Mouse (Mus musculus): ENCODE measurements around the gene Ipo9. TPM values are rescaled to one million over a fixed set of nuclear protein-coding genes. Genes with fewer than 3 reads are reported as not detected.

The Ipo9 gene
- polyA plus RNA-seq, 1 experiment from 2014 or later = 21.4 TPM

- Histone ChIP-seq H3K4me1 (replicated peaks; ENCODE audit: control insufficient read depth, insufficient read depth, low read length) (peaks cover 2% of the 10 kb centered on the region; the same call in 1 of the 2 replicates), H3K9ac (ENCODE audit: low read depth, low read length) (no peak overlapping the region), H3K27me3 (replicated peaks; ENCODE audit: control insufficient read depth, insufficient read depth, low read length) (no peaks in the 10 kb centered on the region), H3K27ac (ENCODE audit: low read depth, low read length) (no peak overlapping the region), H3K36me3 (ENCODE audit: control insufficient read depth, insufficient read depth) (no peaks in the 10 kb centered on the region), H3K4me3 (ENCODE audit: low read depth, low read length) (no peak overlapping the region), H3K9me3 (ENCODE audit: control insufficient read depth) (no peaks in the 10 kb centered on the region), H3K4me2 (replicated peaks; ENCODE audit: low read depth) (no peak overlapping the region)
- 65% methylated on average over 8 of the region's 8 CpGs for WGBS
- TF ChIP-seq CTCF (IDR thresholded peaks at IDR 0.05; ENCODE audit: low read depth) = no peak
- ATAC-seq = no peak
These were observed 88.4 kb downstream of the Ipo9 start for GRCm38 (mm10) chr1:135341947-135342346.

Small RNAs within 50 kb of the gene (microRNA-seq; reads per million reads assigned to microRNA genes)
- gene Mir1231 = not detected

Other genes starting within 250 kb of the Ipo9 start
- 159 and 164 TPM in 2 replicates for gene Elf3, start 171.9 kb downstream of the Ipo9 start, polyA plus RNA-seq (2015; fragmentation: Nextera tagmentation; extraction: Ambion mirVana)
- gene Rnpep, start 146.4 kb downstream of the Ipo9 start, polyA plus RNA-seq (2015; fragmentation: Nextera tagmentation; extraction: Ambion mirVana) = 136 and 141 TPM in 2 replicates
- gene Timm17a, start 116.7 kb downstream of the Ipo9 start, polyA plus RNA-seq (2015; fragmentation: Nextera tagmentation; extraction: Ambion mirVana) = 257 and 271 TPM in 2 replicates
- 11.8 and 13.5 TPM in 2 replicates for gene Lmod1, start 105.7 kb downstream of the Ipo9 start, polyA plus RNA-seq (2015; fragmentation: Nextera tagmentation; extraction: Ambion mirVana)
- 12.4 and 13.1 TPM in 2 replicates for gene Shisa4, start 55.3 kb downstream of the Ipo9 start, polyA plus RNA-seq (2015; fragmentation: Nextera tagmentation; extraction: Ambion mirVana)
- 3.4 and 5.4 TPM in 2 replicates for gene Nav1, start 176.8 kb upstream of the Ipo9 start, polyA plus RNA-seq (2015; fragmentation: Nextera tagmentation; extraction: Ambion mirVana)